Mouse (Mus musculus) midbrain, embryonic 15.5 days (tissue): ENCODE data around the gene Thumpd2. TPM values are rescaled to one million over a fixed set of nuclear protein-coding genes. Genes with fewer than 3 reads are reported as not detected.

Experiments
- ATAC-seq: fragments of 200-750 bp; cut with Nextera tagmentation; replicated peaks from 2 replicates; pipeline ENCODE4 v1.8.0; 2017; ENCODE audit warnings: moderate TSS enrichment
- H3K27ac ChIP-seq: fragments of 300-500 bp; sonication (generic); 2 replicates; pipeline ENCODE4 v1.5.1; 2015; ENCODE audit warnings: mild to moderate bottlenecking, inconsistent platforms
- H3K27me3 ChIP-seq: fragments of 300-500 bp; sonication (generic); replicated peaks from 2 replicates; pipeline ENCODE4 v1.6.1; 2015; ENCODE audit warnings: inconsistent platforms
- H3K36me3 ChIP-seq: fragments of 300-500 bp; sonication (generic); replicated peaks from 2 replicates; pipeline ENCODE4 v1.6.1; 2015; ENCODE audit warnings: inconsistent platforms
- H3K4me1 ChIP-seq: fragments of 300-500 bp; sonication (generic); 2 replicates; pipeline ENCODE4 v1.6.1; 2015; ENCODE audit warnings: inconsistent platforms
- H3K4me2 ChIP-seq: fragments of 300-500 bp; sonication (generic); 2 replicates; pipeline ENCODE4 v1.6.1; 2015; ENCODE audit warnings: inconsistent platforms, mild to moderate bottlenecking, moderate library complexity
- H3K4me3 ChIP-seq: fragments of 300-500 bp; sonication (generic); 2 replicates; pipeline ENCODE4 v1.5.1; 2015; ENCODE audit warnings: mild to moderate bottlenecking, inconsistent platforms
- H3K9ac ChIP-seq: fragments of 300-500 bp; sonication (generic); 2 replicates; pipeline ENCODE4 v1.6.1; 2015; ENCODE audit warnings: mild to moderate bottlenecking, inconsistent platforms
- H3K9me3 ChIP-seq: fragments of 300-500 bp; sonication (generic); 2 replicates; pipeline ENCODE4 v1.6.1; 2016; ENCODE audit warnings: inconsistent platforms
- WGBS: fragments of 180-500 bp; shearing (Covaris S2); methylation state at CpG from one replicate; pipeline ENCODE4 v1.1.7; 2015; ENCODE audit warnings: mixed read lengths; 5-methylcytosine and 5-hydroxymethylcytosine counted together
- polyA plus RNA-seq: library from polyadenylated mRNA; unstranded; fragments of >200 nt; fragmentation: Nextera tagmentation; extraction: Ambion mirVana; gene quantifications from 2 replicates; pipeline ENCODE4 v1.2.1, GENCODE M21; 2015

The Thumpd2 gene
- polyA plus RNA-seq, 1 experiment from 2014 or later = 7.3 TPM

- H3K9ac ChIP-seq = no peak overlapping the region
- 92% methylated on average over 5 of the region's 5 CpGs for WGBS
- H3K36me3 ChIP-seq = no peaks in the 10 kb centered on the region
- no peak overlapping the region for H3K4me2 ChIP-seq
- H3K27ac ChIP-seq = no peak overlapping the region
- H3K27me3 ChIP-seq = no peaks in the 10 kb centered on the region
- ATAC-seq = no peak
- H3K9me3 ChIP-seq = no peaks in the 10 kb centered on the region
- H3K4me1 ChIP-seq = 0 out of 2 replicates have a peak, but pooled peaks cover under 1% of the 10 kb centered on the region
- no peak overlapping the region for H3K4me3 ChIP-seq
Measured at GRCm38 (mm10) chr17:81055522-81055921, 9.4 kb downstream of the Thumpd2 start.

GRCm38 (mm10) chr17:81053274-81053673 lies 11.6 kb downstream of the Thumpd2 start:
- no peak overlapping the region for H3K9ac ChIP-seq
- no peaks in the 10 kb centered on the region for H3K4me1 ChIP-seq
- H3K4me3 ChIP-seq = no peak overlapping the region
- H3K36me3 ChIP-seq = no peaks in the 10 kb centered on the region
- no peak overlapping the region for H3K4me2 ChIP-seq
- H3K9me3 ChIP-seq = no peaks in the 10 kb centered on the region
- H3K27me3 ChIP-seq = no peaks in the 10 kb centered on the region
- no peak for ATAC-seq
- no peak overlapping the region for H3K27ac ChIP-seq
- 96% methylated on average over 2 of the region's 2 CpGs for WGBS

GRCm38 (mm10) chr17:81047930-81048564 lies 16.8 kb downstream of the Thumpd2 start:
- no peak overlapping the region for H3K9ac ChIP-seq
- WGBS = 85% methylated on average over 7 of the region's 7 CpGs

DNA sequence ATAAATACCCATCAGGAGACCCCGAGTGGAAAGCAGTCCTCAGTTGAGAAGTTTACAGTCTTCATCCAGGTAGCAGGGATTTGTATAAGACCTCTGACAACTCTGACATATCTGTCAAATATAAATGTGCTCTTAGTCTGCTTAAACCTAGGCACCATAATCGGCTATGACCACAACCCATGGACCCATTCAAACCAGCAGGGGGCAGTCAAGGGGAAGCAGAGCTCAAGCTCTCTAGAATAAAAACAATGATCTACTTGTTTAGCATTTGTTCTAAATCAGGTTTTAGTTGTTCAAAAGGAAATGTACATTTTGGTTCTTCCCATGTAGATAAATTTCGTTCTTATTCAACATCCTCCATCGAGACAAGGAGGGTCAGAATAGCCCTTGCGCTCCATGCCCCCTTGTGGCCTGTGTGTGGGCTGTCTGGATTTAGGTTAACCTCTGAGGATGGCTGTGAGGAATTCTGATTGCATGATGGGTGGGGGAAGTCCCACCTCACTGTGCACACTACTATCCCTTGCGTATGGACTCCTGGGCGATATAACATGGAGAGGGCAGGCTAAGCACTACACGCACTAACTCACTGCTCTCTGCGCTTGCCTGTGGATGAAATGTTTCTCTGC lies 19.2 kb downstream of the Thumpd2 start:
- WGBS = 91% methylated on average over 9 of the region's 9 CpGs
- no peak for ATAC-seq
- no peak overlapping the region for H3K4me2 ChIP-seq
- no peaks in the 10 kb centered on the region for H3K9me3 ChIP-seq
- no peak overlapping the region for H3K27ac ChIP-seq
- H3K4me3 ChIP-seq = no peak overlapping the region
- no peaks in the 10 kb centered on the region for H3K4me1 ChIP-seq
- no peaks in the 10 kb centered on the region for H3K27me3 ChIP-seq
- H3K9ac ChIP-seq = no peak overlapping the region
- H3K36me3 ChIP-seq = no peaks in the 10 kb centered on the region

More at GRCm38 (mm10) chr17:81047930-81048564, 16.8 kb downstream of the Thumpd2 start:
- H3K4me3 ChIP-seq = no peak overlapping the region
- no peak overlapping the region for H3K4me2 ChIP-seq
- no peak for ATAC-seq
- H3K9me3 ChIP-seq = no peaks in the 10 kb centered on the region
- no peaks in the 10 kb centered on the region for H3K27me3 ChIP-seq
- H3K36me3 ChIP-seq = no peaks in the 10 kb centered on the region
- no peaks in the 10 kb centered on the region for H3K4me1 ChIP-seq
- H3K27ac ChIP-seq = no peak overlapping the region

GRCm38 (mm10) chr17:81045115-81045514 lies 19.8 kb downstream of the Thumpd2 start:
- Histone ChIP-seq H3K27me3 (no peaks in the 10 kb centered on the region), H3K9me3 (no peaks in the 10 kb centered on the region), H3K27ac (no peak overlapping the region), H3K9ac (no peak overlapping the region), H3K4me1 (no peaks in the 10 kb centered on the region), H3K4me2 (no peak overlapping the region), H3K36me3 (no peaks in the 10 kb centered on the region), H3K4me3 (no peak overlapping the region)
- no peak for ATAC-seq
- 94% methylated on average over 6 of the region's 6 CpGs for whole genome bisulfite sequencing

DNA sequence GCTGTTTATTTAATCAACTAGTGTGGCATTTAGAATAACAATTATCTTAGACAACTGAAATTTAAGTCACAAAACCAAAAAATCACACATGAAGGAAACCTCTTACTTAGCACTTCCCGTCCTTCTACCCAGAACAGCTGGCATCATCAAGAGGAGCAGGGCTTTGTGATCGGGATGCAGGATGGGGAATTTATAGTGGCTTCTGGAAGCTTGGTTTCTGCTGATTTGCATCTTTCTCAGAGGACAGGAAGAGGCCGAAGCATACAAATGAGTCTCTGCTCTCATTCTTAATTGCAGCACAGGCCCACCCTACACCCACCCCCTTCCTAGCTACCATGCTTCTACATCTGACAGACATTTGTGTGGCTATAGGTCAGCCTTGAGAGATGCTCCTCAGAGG lies 20.5 kb downstream of the Thumpd2 start:
- Histone ChIP-seq H3K9ac (no peak overlapping the region), H3K36me3 (no peaks in the 10 kb centered on the region), H3K27me3 (no peaks in the 10 kb centered on the region), H3K9me3 (no peaks in the 10 kb centered on the region), H3K4me2 (no peak overlapping the region), H3K27ac (no peak overlapping the region), H3K4me1 (no peaks in the 10 kb centered on the region), H3K4me3 (no peak overlapping the region)
- WGBS = 64% methylated on average over 3 of the region's 3 CpGs
- no peak for ATAC-seq

- Histone ChIP-seq H3K4me1 (no peaks in the 10 kb centered on the region), H3K4me2 (no peak overlapping the region), H3K9ac (no peak overlapping the region), H3K36me3 (no peaks in the 10 kb centered on the region), H3K9me3 (no peaks in the 10 kb centered on the region), H3K27ac (no peak overlapping the region), H3K4me3 (no peak overlapping the region), H3K27me3 (no peaks in the 10 kb centered on the region)
- no peak for ATAC-seq
- WGBS = 95% methylated on average over 2 of the region's 2 CpGs
Measured at GRCm38 (mm10) chr17:81041662-81042061, 23.2 kb downstream of the Thumpd2 start.

GRCm38 (mm10) chr17:81038707-81039408 lies 26.0 kb downstream of the Thumpd2 start:
- Histone ChIP-seq H3K27me3 (no peaks in the 10 kb centered on the region), H3K4me3 (no peak overlapping the region), H3K4me2 (no peak overlapping the region), H3K27ac (no peak overlapping the region), H3K36me3 (no peaks in the 10 kb centered on the region), H3K9ac (no peak overlapping the region), H3K4me1 (no peaks in the 10 kb centered on the region), H3K9me3 (no peaks in the 10 kb centered on the region)
- WGBS = 90% methylated on average over 2 of the region's 2 CpGs
- no peak for ATAC-seq

DNA sequence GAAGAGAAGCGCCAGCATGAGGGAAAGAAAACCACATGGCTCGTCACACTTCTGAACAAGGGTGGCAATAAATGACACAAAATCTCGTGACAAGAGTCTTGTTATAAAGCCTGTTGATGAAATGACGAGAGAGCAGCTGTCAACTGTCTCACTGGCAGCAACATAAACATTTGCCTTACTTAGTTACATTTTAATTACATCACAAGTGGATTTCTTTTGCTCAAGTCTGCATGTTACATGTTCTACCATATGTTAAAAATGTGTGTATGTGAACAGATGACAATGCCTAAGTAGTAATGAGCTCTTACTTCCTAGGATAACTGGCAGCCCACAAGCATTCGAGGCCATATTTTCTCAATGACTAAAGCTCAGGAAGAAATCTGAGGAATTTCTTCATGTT lies 29.5 kb downstream of the Thumpd2 start:
- H3K9me3 ChIP-seq = no peaks in the 10 kb centered on the region
- H3K27ac ChIP-seq = no peak overlapping the region
- H3K36me3 ChIP-seq = no peaks in the 10 kb centered on the region; the same call in 1 of the 2 replicates
- H3K4me2 ChIP-seq = no peak overlapping the region
- no peak for ATAC-seq
- H3K4me1 ChIP-seq = no peaks in the 10 kb centered on the region
- no peak overlapping the region for H3K9ac ChIP-seq
- no peak overlapping the region for H3K4me3 ChIP-seq
- no peaks in the 10 kb centered on the region for H3K27me3 ChIP-seq
- WGBS = 83% methylated on average over 5 of the region's 5 CpGs

- no peaks in the 10 kb centered on the region; the same call in 1 of the 2 replicates for H3K36me3 ChIP-seq
- no peaks in the 10 kb centered on the region for H3K9me3 ChIP-seq
- no peak overlapping the region for H3K9ac ChIP-seq
- H3K4me2 ChIP-seq = no peak overlapping the region
- no peak for ATAC-seq
- H3K4me1 ChIP-seq = no peaks in the 10 kb centered on the region
- no peak overlapping the region for H3K4me3 ChIP-seq
- H3K27me3 ChIP-seq = no peaks in the 10 kb centered on the region
- H3K27ac ChIP-seq = no peak overlapping the region
- WGBS = 86% methylated on average over 2 of the region's 2 CpGs
Measured at GRCm38 (mm10) chr17:81032957-81033356, 31.9 kb downstream of the Thumpd2 start.

GRCm38 (mm10) chr17:81031830-81032442 lies 32.9 kb downstream of the Thumpd2 start:
- Histone ChIP-seq H3K9ac (no peak overlapping the region), H3K27ac (no peak overlapping the region), H3K4me2 (no peak overlapping the region), H3K9me3 (no peaks in the 10 kb centered on the region), H3K27me3 (no peaks in the 10 kb centered on the region), H3K36me3 (no peaks in the 10 kb centered on the region; the same call in 1 of the 2 replicates), H3K4me3 (no peak overlapping the region), H3K4me1 (no peaks in the 10 kb centered on the region)
- ATAC-seq = no peak
- WGBS = 92% methylated on average over 3 of the region's 3 CpGs

DNA sequence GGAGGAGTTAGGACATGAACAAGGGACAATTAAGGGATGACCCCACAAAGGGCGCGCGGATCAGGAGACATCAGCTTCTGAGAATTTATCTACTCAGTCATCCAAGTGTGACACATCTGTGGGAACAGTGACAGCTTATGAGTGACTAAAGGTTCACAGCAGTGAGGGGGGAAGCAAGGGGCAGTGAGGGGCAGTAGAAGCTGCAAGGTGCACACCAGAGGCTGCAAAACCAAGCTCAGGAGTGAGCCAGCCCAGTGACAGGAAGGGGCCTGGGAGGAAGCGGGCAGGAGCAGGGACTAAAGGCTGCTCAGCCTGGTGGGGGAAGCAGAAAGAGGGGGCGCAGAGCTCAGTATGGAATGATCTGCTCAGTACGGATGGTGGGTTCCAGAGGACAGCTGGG lies 37.6 kb downstream of the Thumpd2 start:
- Histone ChIP-seq H3K4me3 (no peak overlapping the region), H3K27me3 (no peaks in the 10 kb centered on the region), H3K4me2 (no peak overlapping the region), H3K9ac (no peak overlapping the region), H3K4me1 (no peaks in the 10 kb centered on the region), H3K27ac (no peak overlapping the region), H3K9me3 (no peaks in the 10 kb centered on the region), H3K36me3 (no peaks in the 10 kb centered on the region; the same call in 1 of the 2 replicates)
- ATAC-seq = no peak; the same call in 1 of the 2 replicates
- 82% methylated on average over 6 of the region's 6 CpGs for WGBS
